Mouse (Mus musculus): ENCODE data around the gene Hecw1.

GRCm38 (mm10) chr13:14457043-14457442, 66.0 kb downstream of the Hecw1 start:
- TF ChIP-seq POLR2A (IDR thresholded peaks at IDR 0.05; ENCODE audit: borderline replicate concordance, insufficient read depth, low read length), result no peak
- TF ChIP-seq CTCF (IDR thresholded peaks at IDR 0.05; ENCODE audit: borderline replicate concordance, insufficient read depth, low read depth, low read length), result no peak

All from cerebellum, adult 2 months (tissue).